Mouse (Mus musculus) CH12.LX (cell line): ENCODE data around the gene Casq2. TPM values are rescaled to one million over a fixed set of nuclear protein-coding genes. Genes with fewer than 3 reads are reported as not detected.

ENCODE experiments used
- DNase-seq: peaks from one replicate; pipeline ENCODE4 v3.0.0-alpha.2; 2013; ENCODE audit errors: extremely low read depth
- H3K27ac ChIP-seq: 2 replicates; pipeline ENCODE4 v1.5.1; 2012; ENCODE audit warnings: low read depth, mild to moderate bottlenecking, control low read depth, moderate library complexity; ENCODE audit not compliant: insufficient read depth
- H3K27me3 ChIP-seq: replicated peaks from 2 replicates; pipeline ENCODE3; 2012; ENCODE audit warnings: inconsistent platforms
- H3K36me3 ChIP-seq, 2 experiments: replicated peaks in 1 of 2; 2 replicates each; pipeline versions ENCODE3 to v1.6.1; 2012; ENCODE audit warnings: inconsistent platforms in 1 of 2, low read length in 1 of 2, mild to moderate bottlenecking in 1 of 2, mixed read lengths in 1 of 2, moderate library complexity in 1 of 2; ENCODE audit not compliant: control insufficient read depth in 1 of 2, insufficient read depth in 1 of 2
- H3K4me1 ChIP-seq, 2 experiments: 2 replicates each; pipeline ENCODE4 v1.6.1; 2012; ENCODE audit warnings: inconsistent platforms in 1 of 2, moderate library complexity in 1 of 2; ENCODE audit not compliant: insufficient read depth in 2 of 2, control insufficient read depth in 1 of 2
- H3K4me2 ChIP-seq: 2 replicates; pipeline ENCODE4 v1.6.1; 2012; ENCODE audit warnings: low read depth, mild to moderate bottlenecking, control low read depth; ENCODE audit not compliant: poor library complexity, insufficient read depth, severe bottlenecking
- H3K4me3 ChIP-seq, 3 experiments: fragments of 150-350 bp in 1 of 3; sonication (generic) in 1 of 3; replicated peaks in 1 of 3; 2 replicates each; pipeline versions ENCODE3 to v1.5.1; 2011 to 2012; ENCODE audit warnings: low read depth in 2 of 3, low read length in 2 of 3, mild to moderate bottlenecking in 2 of 3, moderate library complexity in 2 of 3, control low read depth in 1 of 3, improper control_type of control experiment in 1 of 3, inconsistent platforms in 1 of 3, mixed read lengths in 1 of 3; ENCODE audit not compliant: poor library complexity in 1 of 3
- H3K79me2 ChIP-seq: replicated peaks from 2 replicates; pipeline ENCODE4 v1.6.1; 2012; ENCODE audit warnings: mild to moderate bottlenecking, moderate library complexity; ENCODE audit not compliant: control insufficient read depth, poor library complexity, insufficient read depth, severe bottlenecking; ENCODE audit errors: extremely low read depth
- H3K9ac ChIP-seq: 2 replicates; pipeline ENCODE4 v1.6.1; 2012; ENCODE audit warnings: low read depth, mild to moderate bottlenecking, control low read depth, moderate library complexity; ENCODE audit not compliant: insufficient read depth
- H3K9me3 ChIP-seq: replicated peaks from 2 replicates; pipeline ENCODE3; 2012; ENCODE audit warnings: low read length, inconsistent platforms, mixed read lengths
- BHLHE40 ChIP-seq: IDR thresholded peaks from 2 replicates; pipeline ENCODE4 v1.6.1; 2011; ENCODE audit warnings: mild to moderate bottlenecking, low read depth, low read length, improper control_type of control experiment
- CHD2 ChIP-seq: IDR thresholded peaks from 2 replicates; pipeline ENCODE4 v1.6.1; 2011; ENCODE audit warnings: low read length, improper control_type of control experiment
- ELF1 ChIP-seq: IDR thresholded peaks from 2 replicates; pipeline ENCODE4 v1.6.1; 2014; ENCODE audit warnings: low read depth, mild to moderate bottlenecking, inconsistent platforms, low read length, improper control_type of control experiment
- GABPA ChIP-seq: IDR thresholded peaks from 2 replicates; pipeline ENCODE4 v1.6.1; 2012; ENCODE audit warnings: low read depth, low read length, improper control_type of control experiment, inconsistent platforms; ENCODE audit not compliant: insufficient replicate concordance
- HCFC1 ChIP-seq: IDR thresholded peaks from 2 replicates; pipeline ENCODE4 v1.6.1; 2012; ENCODE audit warnings: low read depth, mild to moderate bottlenecking, inconsistent platforms, low read length, improper control_type of control experiment
- JUND ChIP-seq: conservative IDR thresholded peaks from 2 replicates; pipeline ENCODE4 v1.6.1; 2011; ENCODE audit warnings: low read depth, low read length, improper control_type of control experiment
- KAT2A ChIP-seq: IDR thresholded peaks from 2 replicates; pipeline ENCODE4 v1.6.1; 2012; ENCODE audit warnings: low read length, improper control_type of control experiment, inconsistent platforms; ENCODE audit not compliant: insufficient replicate concordance
- MAZ ChIP-seq: IDR thresholded peaks from 2 replicates; pipeline ENCODE4 v1.6.1; 2012; ENCODE audit warnings: low read depth, mild to moderate bottlenecking, inconsistent platforms, low read length, improper control_type of control experiment, moderate library complexity
- MEF2A ChIP-seq: IDR thresholded peaks from 2 replicates; pipeline ENCODE4 v1.6.1; 2014; ENCODE audit warnings: low read depth, mild to moderate bottlenecking, inconsistent platforms, low read length, improper control_type of control experiment, borderline replicate concordance
- MXI1 ChIP-seq: IDR thresholded peaks from 2 replicates; pipeline ENCODE4 v1.6.1; 2011; ENCODE audit warnings: mild to moderate bottlenecking, low read depth, low read length, improper control_type of control experiment
- MYC ChIP-seq: IDR thresholded peaks from 2 replicates; pipeline ENCODE4 v1.6.1; 2011; ENCODE audit warnings: low read depth, mild to moderate bottlenecking, improper control_type of control experiment, low read length
- NRF1 ChIP-seq: IDR thresholded peaks from 2 replicates; pipeline ENCODE4 v1.6.1; 2014; ENCODE audit warnings: low read depth, mild to moderate bottlenecking, inconsistent platforms, low read length, improper control_type of control experiment, moderate library complexity
- PAX5 ChIP-seq: IDR thresholded peaks from 2 replicates; pipeline ENCODE4 v1.6.1; 2012; ENCODE audit warnings: low read length, inconsistent platforms, mixed read lengths
- POLR2A ChIP-seq: IDR thresholded peaks from 2 replicates; pipeline ENCODE4 v1.6.1; 2011; ENCODE audit warnings: low read depth, mild to moderate bottlenecking, improper control_type of control experiment, low read length
- RAD21 ChIP-seq: IDR thresholded peaks from 2 replicates; pipeline ENCODE4 v1.6.1; 2011; ENCODE audit warnings: low read depth, mild to moderate bottlenecking, low read length, improper control_type of control experiment, moderate library complexity
- TBP ChIP-seq: conservative IDR thresholded peaks from 2 replicates; pipeline ENCODE4 v1.6.1; 2011; ENCODE audit warnings: low read depth, low read length, improper control_type of control experiment
- TCF12 ChIP-seq: IDR thresholded peaks from 2 replicates; pipeline ENCODE4 v1.6.1; 2014; ENCODE audit warnings: low read depth, mild to moderate bottlenecking, inconsistent platforms, low read length, improper control_type of control experiment
- UBTF ChIP-seq: IDR thresholded peaks from 2 replicates; pipeline ENCODE4 v1.6.1; 2012; ENCODE audit warnings: low read depth, mild to moderate bottlenecking, inconsistent platforms, low read length, improper control_type of control experiment, moderate library complexity
- USF2 ChIP-seq: conservative IDR thresholded peaks from 2 replicates; pipeline ENCODE4 v1.6.1; 2011; ENCODE audit warnings: low read depth, low read length, improper control_type of control experiment
- ZNF384 ChIP-seq: IDR thresholded peaks from 2 replicates; pipeline ENCODE4 v1.6.1; 2012; ENCODE audit warnings: low read depth, low read length, improper control_type of control experiment, inconsistent platforms
- dilution Hi-C: fragments of 300-500 bp; cut with MboI; formaldehyde crosslinking; loops from 2 replicates; pipeline ENCODE4 v1.14.3; 2020; ENCODE audit warnings: low sequenced_read_pairs; ENCODE audit not compliant: extremely low pct_unique_long_range_greater_than_20kb, extremely low pct_ligation_motif_present
- in situ Hi-C: fragments of 300-500 bp; cut with MboI; formaldehyde crosslinking; loops from 3 replicates; pipeline ENCODE4 v1.14.3; 2019; ENCODE audit warnings: low sequenced_read_pairs, low pct_ligation_motif_present, low pct_unique_long_range_greater_than_20kb, mixed read lengths
- polyA plus RNA-seq: library from polyadenylated mRNA; unstranded; fragments of >175 nt; gene quantifications from 2 replicates; pipeline ENCODE4 v1.2.1, GENCODE M21; 2012; ENCODE audit warnings: low read depth; ENCODE audit not compliant: insufficient read length
- total RNA-seq, 2 experiments: library from RNA; depleted of rRNA; stranded (reverse); fragments of 300-350 nt in 1 of 2; fragments of >200 nt in 1 of 2; gene quantifications; 2 replicates each; pipeline ENCODE4 v1.2.3; 2012 to 2014

Gene Casq2
- total and polyA plus RNA-seq, 3 experiments = not detected

DNA sequence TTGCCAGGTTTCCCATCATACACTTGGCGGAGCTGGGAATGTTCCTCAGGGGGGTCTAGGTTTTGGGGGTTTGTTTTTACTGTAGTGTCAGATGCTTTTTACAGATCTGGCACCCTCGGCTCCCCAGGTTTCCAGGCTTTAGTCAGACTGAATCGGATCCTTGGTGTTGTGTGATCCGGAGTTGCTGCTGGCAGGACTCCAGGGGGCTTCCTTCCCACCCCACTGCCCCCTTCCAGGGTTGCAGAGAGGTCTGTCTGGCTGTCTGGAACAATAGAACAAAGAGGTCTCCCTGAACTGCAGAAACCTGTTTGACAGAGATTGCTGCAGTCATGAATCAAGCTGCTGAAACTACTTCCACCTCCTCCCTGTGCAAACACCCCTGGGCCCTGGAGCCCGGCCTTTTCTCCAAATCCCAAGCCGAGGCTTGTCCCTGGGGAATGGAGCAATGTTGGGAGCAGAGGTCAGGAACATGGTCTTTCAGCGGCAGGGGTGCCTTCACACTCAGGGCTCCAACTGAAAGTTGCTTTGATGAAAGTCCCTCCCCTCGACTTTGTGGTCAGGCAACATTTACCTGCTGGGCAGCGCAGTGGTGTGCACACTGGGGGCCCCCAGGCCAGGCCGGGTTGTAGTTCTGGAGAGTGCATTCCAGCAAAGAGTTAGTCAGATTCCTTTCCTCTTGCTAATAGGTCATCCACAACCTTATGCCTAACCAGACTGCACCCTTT, 49.3 kb downstream of the Casq2 start:
- dilution Hi-C loops = no loop called here
- H3K9ac ChIP-seq = no peak overlapping the region
- TF ChIP-seq ZNF384 (no peak), CHD2 (no peak), KAT2A (no peak), GABPA (no peak), JUND (no peak), PAX5 (no peak), RAD21 (no peak), USF2 (no peak), HCFC1 (no peak), MXI1 (no peak), MAZ (no peak), MEF2A (no peak), TBP (no peak), ELF1 (no peak), UBTF (no peak), TCF12 (no peak), BHLHE40 (no peak), NRF1 (no peak), MYC (no peak)
- TF ChIP-seq, all 38 proteins: peak for 0
- Histone ChIP-seq H3K36me3 (no peaks in the 10 kb centered on the region), H3K79me2 (no peaks in the 10 kb centered on the region), H3K9me3 (no peaks in the 10 kb centered on the region), H3K4me1 (no peaks in the 10 kb centered on the region), H3K4me2 (no peak overlapping the region), H3K27ac (no peak overlapping the region), H3K4me3 (no peak overlapping the region), H3K27me3 (no peaks in the 10 kb centered on the region)
- in situ Hi-C loops = no loop called here
- DNase-seq = no peak

DNA sequence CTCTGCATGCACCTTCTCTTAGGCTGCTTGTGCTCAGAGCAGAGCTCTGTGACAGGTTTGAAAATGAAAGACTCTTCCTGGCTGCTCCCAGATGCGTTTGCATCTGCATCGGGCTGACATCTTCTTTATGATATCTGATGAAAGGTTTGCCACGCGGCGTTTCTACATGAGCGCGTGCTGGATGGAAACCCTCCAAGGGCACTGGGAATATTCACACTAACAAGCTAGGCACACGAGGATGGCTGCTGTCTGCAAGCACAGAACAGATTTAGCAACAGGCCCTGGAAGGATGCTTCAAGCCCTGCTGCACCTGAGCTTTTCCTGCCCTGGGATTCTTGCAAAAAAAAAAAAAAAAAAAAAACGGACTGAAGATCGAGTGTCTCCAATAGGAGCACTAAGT, 50.9 kb downstream of the Casq2 start:
- no peak overlapping the region for H3K4me2 ChIP-seq
- in situ Hi-C loops = no loop called here
- no peaks in the 10 kb centered on the region for H3K4me1 ChIP-seq
- no peaks in the 10 kb centered on the region for H3K79me2 ChIP-seq
- H3K36me3 ChIP-seq = no peaks in the 10 kb centered on the region
- H3K9me3 ChIP-seq = no peaks in the 10 kb centered on the region
- no peak overlapping the region for H3K4me3 ChIP-seq
- H3K27me3 ChIP-seq = no peaks in the 10 kb centered on the region
- no peak overlapping the region for H3K9ac ChIP-seq
- no peak overlapping the region for H3K27ac ChIP-seq
- no peak for TF ChIP-seq NRF1
- TF ChIP-seq PAX5 = no peak
- TF ChIP-seq POLR2A = no peak
- TF ChIP-seq RAD21 = no peak
- dilution Hi-C loops = no loop called here
- DNase-seq = no peak
